Mouse (Mus musculus) left cerebral cortex, adult 2 months (tissue): ENCODE measurements around the gene Olfr1497. TPM values are rescaled to one million over a fixed set of nuclear protein-coding genes. Genes with fewer than 3 reads are reported as not detected.
"Not testable (repeated sequence)": the region's sequence is repeated elsewhere in the genome, so short reads cannot be mapped to it uniquely, and the experiment has no call there.

Experiments
- DNase-seq, 2 experiments: peaks; one replicate each; pipeline ENCODE4 v3.0.0; 2021 to 2022; ENCODE audit warnings: low spot score in 2 of 2, mixed read lengths in 1 of 2; ENCODE audit errors: extremely low spot score in 1 of 2
- H3K27ac ChIP-seq: fragments of 200-600 bp; 2 replicates; pipeline ENCODE4 v1.8.1; 2022
- H3K4me3 ChIP-seq: fragments of 200-600 bp; 2 replicates; pipeline ENCODE4 v1.8.1; 2022
- CTCF ChIP-seq: fragments of 200-600 bp; IDR thresholded peaks from 2 replicates; pipeline ENCODE4 v1.8.1; 2022; ENCODE audit warnings: antibody characterized with exemption, mild to moderate bottlenecking, moderate library complexity
- intact Hi-C: fragments of 180-260 bp; cut with DNase I; formaldehyde crosslinking; loops from one replicate; pipeline ENCODE4 v1.15.1; 2025
- long read RNA-seq, 2 experiments: library from polyadenylated mRNA; stranded (forward); transcript quantifications; one replicate each; pipeline ENCODE4 v2.0.0; 2021; ENCODE audit warnings: borderline mapping rate in 2 of 2
- total RNA-seq, 2 experiments: library from RNA; stranded (reverse); gene quantifications; 2 replicates each; pipeline ENCODE4 v1.2.3; 2021

Olfr1497 gene
- not detected for total RNA-seq
- long read RNA-seq, experiment 1 = 0 reads
- long read RNA-seq, experiment 2 = 0 reads

DNA sequence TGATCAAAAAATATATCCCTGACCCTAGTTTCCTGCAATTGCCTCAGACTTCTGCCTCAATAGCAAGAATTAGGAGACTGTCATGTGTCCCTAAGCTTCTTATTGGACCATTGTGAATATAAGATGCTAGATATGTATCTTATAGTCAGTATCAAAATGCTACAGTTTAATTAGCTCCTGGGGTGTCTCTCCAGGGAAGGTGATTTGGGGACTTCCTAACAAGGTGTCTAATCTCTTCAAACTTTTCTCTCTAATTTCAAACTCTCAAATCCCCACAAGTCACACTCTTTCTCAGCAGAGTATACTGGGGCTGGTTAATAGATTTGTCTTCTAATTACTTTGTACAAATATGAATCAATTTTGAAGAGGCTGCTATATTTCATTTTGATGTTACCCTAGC lies at the start of gene Olfr1497:
Gene Olfr1497 (minus strand): TSS at position 101 of the 400 bp plus-strand sequence.
- Histone ChIP-seq H3K4me3 (no peak within 1 kb of the TSS), H3K27ac (no peak within 1 kb of the TSS)
- TF ChIP-seq CTCF = no peak
- intact Hi-C loops = no loop called here
- DNase-seq = no peak

DNA sequence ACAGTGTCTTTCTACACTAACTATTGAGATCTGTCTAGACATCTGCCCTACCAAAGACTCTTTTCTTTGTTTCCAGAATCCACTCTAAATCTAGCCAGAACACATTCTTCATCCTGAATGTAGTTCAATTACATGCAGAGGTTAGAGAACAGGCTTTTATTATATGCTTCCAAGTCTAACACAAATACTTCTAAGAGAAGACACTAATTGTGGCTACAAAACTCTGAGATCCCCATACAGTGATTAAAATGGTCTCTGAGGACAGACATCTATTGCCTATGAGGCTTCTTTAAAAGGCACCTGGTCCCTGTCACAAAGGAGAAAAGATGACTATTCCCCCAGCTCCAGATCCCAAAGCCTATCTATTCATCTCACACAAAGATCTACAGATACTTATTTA lies 32.4 kb upstream of the Olfr1497 start, which contains the start of gene Olfr1500:
Gene Olfr1500 (minus strand): TSS at position 101 of the 400 bp plus-strand sequence.
- TF ChIP-seq CTCF = no peak

DNA sequence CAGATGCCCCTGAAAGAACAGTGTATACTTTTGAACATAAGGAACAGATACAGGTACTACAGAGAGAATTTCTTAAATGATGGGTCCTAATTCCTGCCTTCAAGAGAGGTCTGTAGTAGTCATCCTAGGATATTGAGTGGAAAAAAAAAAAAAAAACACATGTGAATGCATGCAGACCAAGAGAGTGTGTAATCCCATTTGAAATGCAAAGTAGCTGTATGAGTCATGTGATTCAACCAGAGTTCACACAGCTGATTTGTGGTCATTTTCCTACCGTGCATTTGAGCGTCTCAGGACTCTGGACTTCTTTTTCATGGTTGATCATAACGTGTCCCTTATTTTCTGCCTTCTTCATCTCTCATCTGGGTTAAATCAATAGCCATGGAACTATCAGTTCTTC lies 30.4 kb upstream of the Olfr1497 start:
- DNase-seq = no peak
- intact Hi-C loops = no loop called here
- H3K4me3 ChIP-seq = no peak overlapping the region
- no peak overlapping the region for H3K27ac ChIP-seq
- no peak for TF ChIP-seq CTCF

More for the DNA sequence above, 32.4 kb upstream of the Olfr1497 start, which contains the start of gene Olfr1500:
- DNase-seq = no peak
- Histone ChIP-seq H3K4me3 (no peak within 1 kb of the TSS), H3K27ac (no peak within 1 kb of the TSS)
- intact Hi-C loops = no loop called here

DNA sequence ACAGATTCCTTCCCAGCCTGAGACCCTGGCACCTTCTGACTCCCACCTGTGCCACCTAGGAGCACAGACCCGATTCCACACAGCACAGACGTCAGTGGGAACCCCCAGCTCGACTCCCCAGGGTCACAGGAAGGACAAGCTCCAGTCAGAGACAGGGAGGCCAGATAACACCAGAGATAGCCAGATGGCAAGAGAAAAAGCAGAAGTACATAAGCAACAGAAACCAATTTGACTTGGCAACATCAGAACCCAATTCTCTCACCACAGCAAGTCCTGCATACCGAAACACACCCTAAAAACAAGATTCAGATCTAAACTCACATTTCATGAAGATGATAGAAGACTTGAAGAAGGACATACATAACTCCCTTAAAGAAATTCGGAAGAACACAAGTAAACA lies 22.8 kb upstream of the Olfr1497 start:
- intact Hi-C loops = no loop called here
- DNase-seq = no peak
- TF ChIP-seq CTCF = no peak
- no peak overlapping the region for H3K4me3 ChIP-seq
- no peak overlapping the region for H3K27ac ChIP-seq

DNA sequence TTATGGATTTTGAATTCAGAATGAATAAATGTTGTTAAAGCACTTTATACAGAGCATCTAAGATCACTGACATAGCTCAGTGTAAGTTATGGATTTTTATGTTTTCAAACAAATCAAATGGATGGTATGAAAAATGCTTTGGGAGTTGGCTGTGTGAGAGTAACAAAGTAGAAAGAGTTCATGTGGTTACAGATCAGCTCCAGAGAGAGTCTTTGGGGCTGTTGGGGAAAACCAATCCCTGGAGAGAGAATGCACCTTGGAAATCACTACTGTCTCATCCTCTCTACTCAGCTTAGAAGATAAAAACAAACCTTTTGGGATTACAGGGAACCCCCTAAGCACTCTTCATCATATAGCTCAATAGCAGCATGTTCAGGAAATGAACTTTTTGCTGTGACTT lies 21.3 kb upstream of the Olfr1497 start, which contains the start of gene Olfr1499:
Gene Olfr1499 (minus strand): TSS at position 101 of the 400 bp plus-strand sequence.
- Histone ChIP-seq H3K27ac (no peak within 1 kb of the TSS), H3K4me3 (no peak within 1 kb of the TSS)
- intact Hi-C loops = loop anchor here (2.0 kb wide), 1 partner anchor 1301 kb away; no protein-coding TSS in a partner anchor
- DNase-seq = no peak
- no peak for TF ChIP-seq CTCF

DNA sequence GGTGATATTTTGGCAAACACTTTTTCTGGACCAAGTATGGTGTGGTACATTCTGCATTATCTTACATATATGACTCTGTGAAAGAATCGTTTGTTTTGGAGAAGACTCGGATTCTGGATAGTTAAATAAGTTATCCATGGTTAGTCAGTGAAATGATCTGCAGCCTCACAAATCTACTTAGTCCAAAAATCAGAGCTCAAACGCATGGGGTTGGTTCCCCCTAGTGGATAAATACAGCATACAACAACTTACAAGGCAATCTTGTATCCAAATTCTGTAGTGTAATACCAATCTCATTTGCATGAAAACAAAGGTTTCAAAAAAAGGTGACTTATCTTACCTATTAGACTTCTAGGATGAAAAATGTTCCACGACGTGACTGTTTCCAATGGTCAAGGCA lies 20.8 kb upstream of the Olfr1497 start:
- Histone ChIP-seq H3K4me3 (no peak overlapping the region), H3K27ac (no peak overlapping the region)
- peak; percentile 70 for TF ChIP-seq CTCF
- no peak for DNase-seq
- intact Hi-C loops = loop anchor here (2.0 kb wide), 1 partner anchor 1300 kb away; no protein-coding TSS in a partner anchor

DNA sequence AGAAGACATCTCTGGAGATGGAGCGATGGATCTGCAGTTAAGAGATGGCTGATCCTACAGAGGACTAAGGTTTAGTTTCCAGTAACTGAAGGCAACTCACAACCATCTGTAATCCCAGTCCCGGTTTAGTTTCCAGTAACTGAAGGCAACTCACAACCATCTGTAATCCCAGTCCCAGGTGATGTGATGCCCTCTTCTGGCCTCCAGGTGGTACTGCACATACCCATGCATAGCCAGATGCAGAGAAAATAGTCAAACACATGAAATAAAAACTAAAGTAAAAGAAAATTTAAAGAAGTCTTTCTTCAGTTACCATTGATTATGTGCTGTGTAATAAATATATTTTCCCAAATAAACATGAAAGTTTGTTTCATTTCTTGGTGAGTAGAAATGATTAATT lies 14.8 kb upstream of the Olfr1497 start:
- H3K4me3 ChIP-seq = no peak overlapping the region
- peak; percentile 30 for TF ChIP-seq CTCF
- intact Hi-C loops = no loop called here
- DNase-seq = no peak
- H3K27ac ChIP-seq = no peak overlapping the region

DNA sequence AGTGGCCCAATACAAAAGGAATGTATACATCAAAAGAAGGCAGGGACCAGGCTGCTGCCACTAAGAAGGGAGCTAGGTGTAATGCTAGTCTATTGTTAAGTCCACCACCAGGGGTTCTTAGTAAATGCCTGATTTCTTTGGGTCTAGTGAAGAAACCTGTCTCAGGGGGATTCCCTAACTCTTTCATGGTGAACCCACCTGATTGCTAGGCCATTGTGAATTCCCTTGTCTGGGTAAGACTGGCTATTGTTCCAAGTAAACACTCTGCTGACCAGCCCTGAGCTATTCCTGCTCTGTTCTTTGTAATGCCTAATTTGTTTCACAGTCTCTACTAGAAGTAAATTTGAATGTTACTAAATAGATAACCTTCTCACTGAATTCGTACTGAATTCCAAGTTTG lies 7.5 kb upstream of the Olfr1497 start:
- H3K4me3 ChIP-seq, DNase-seq, intact Hi-C loops, H3K27ac ChIP-seq: not testable (repeated sequence)

DNA sequence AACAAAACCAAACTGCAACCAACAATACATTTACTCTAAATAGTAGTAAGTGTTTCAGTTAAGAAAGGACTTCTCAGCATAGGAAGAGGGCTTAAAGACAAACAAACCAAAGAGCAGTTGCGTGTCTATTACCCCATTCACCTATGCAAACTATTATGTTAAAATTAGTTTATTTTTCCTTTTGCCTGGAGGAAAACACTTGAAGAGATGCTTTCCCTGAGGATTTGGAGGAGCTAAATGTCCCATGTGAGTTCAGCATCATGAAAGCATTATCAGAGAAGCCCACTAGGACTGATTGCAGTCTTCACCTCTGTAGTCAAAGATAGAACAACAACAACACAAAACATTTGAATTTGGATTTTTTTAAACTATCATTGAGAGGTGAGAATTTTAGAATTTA lies 20.4 kb downstream of the Olfr1497 start, which contains the start of gene Olfr1496:
Gene Olfr1496 (plus strand): TSS at position 301 of the 400 bp plus-strand sequence.
- intact Hi-C loops = no loop called here
- no peak within 1 kb of the TSS for H3K27ac ChIP-seq
- DNase-seq = no peak
- no peak within 1 kb of the TSS for H3K4me3 ChIP-seq
- TF ChIP-seq CTCF = no peak

DNA sequence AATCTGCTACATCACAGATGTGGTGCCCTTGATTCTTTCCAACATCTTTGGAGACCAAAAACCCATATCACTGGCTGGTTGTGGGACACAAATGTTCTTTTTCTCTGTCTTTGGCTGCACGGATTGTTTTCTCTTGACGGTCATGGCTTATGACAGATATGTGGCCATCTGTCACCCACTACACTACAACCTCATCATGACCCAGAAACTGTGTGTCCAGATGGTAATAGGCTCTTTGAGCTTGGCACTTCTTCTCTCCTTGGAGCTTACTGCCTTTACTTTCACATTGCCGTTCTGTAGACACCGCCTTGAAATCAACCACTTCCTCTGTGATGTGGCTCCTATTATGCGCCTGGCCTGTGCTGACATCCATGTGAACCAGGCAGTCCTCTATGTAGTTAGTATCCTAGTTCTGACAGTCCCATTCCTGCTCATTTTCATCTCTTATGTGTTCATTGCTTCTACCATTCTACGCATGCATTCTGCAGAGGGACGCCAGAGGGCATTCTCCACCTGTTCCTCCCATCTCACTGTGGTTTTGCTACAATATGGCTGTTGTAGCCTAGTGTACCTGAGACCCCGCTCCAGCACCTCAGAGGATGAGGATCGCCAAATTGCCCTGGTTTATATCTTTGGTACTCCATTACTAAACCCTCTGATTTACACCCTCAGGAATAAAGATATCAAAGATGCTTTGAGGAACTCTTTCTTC lies 29.3 kb downstream of the Olfr1497 start:
- intact Hi-C loops = no loop called here
- no peak overlapping the region for H3K27ac ChIP-seq
- H3K4me3 ChIP-seq = no peak overlapping the region
- no peak for DNase-seq
- TF ChIP-seq CTCF = no peak

DNA sequence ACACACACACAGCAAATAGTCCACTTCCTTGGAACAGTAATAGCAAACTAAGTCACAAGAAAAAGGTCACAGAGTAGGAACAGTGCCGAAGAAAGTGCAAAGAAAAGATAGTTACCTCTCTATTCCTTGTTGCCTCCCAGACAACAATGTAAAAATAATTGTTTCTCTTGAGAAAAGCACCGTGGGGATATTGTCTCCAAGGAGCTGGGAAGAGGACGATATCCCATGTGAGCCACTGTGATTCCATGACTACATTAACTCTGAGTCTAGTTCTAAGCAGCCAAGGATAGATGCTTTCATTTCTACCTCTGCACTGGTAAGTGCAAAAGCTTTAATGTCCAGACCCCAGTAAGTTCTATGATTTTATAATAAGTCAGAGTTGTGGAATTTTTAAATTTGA lies 33.7 kb downstream of the Olfr1497 start, which contains the start of gene Olfr1495:
Gene Olfr1495 (plus strand): TSS at position 301 of the 400 bp plus-strand sequence.
- no peak within 1 kb of the TSS for H3K27ac ChIP-seq
- no peak for DNase-seq
- intact Hi-C loops = no loop called here
- H3K4me3 ChIP-seq = no peak within 1 kb of the TSS
- no peak for TF ChIP-seq CTCF

DNA sequence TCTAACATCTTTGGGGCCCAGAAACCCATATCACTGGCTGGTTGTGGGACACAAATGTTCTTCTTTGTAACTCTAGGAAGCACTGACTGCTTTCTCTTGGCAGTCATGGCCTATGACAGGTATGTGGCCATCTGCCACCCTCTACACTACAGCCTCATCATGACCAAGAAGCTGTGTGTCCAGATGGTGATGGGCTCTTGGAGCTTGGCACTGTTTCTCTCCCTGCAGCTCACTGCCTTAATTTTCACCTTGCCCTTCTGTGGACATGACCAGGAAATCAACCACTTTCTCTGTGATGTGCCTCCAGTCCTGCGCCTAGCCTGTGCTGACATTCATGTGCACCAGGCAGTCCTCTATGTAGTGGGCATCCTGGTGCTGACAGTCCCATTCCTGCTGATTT lies 48.6 kb downstream of the Olfr1497 start:
- H3K27ac ChIP-seq = no peak overlapping the region
- no peak for DNase-seq
- H3K4me3 ChIP-seq = no peak overlapping the region
- TF ChIP-seq CTCF = no peak
- intact Hi-C loops = no loop called here

Other genes with a start within 250 kb of the Olfr1497 start
- gene Olfr1484, start 214.7 kb downstream of the Olfr1497 start, total RNA-seq = not detected
- not detected for gene Olfr1487, start 180.8 kb downstream of the Olfr1497 start, total RNA-seq
- not detected for gene Olfr1489, start 166.6 kb downstream of the Olfr1497 start, total RNA-seq
- gene Olfr1490, start 147.1 kb downstream of the Olfr1497 start, total RNA-seq = not detected
- gene Olfr1491, start 100.9 kb downstream of the Olfr1497 start, total RNA-seq = not detected
- not detected for gene Olfr1493-ps1, start 74.9 kb downstream of the Olfr1497 start, total RNA-seq
- not detected for gene Olfr1494, start 58.5 kb downstream of the Olfr1497 start, total RNA-seq
- gene Olfr1495, start 33.6 kb downstream of the Olfr1497 start, total RNA-seq = not detected
- gene Olfr1496, start 20.3 kb downstream of the Olfr1497 start, total RNA-seq = not detected
- gene Olfr1499, start 21.2 kb upstream of the Olfr1497 start, total RNA-seq = not detected
- gene Olfr1500, start 32.3 kb upstream of the Olfr1497 start, total RNA-seq = not detected
- not detected for gene Olfr1501, start 52.5 kb upstream of the Olfr1497 start, total RNA-seq
- not detected for gene Olfr1502, start 63.6 kb upstream of the Olfr1497 start, total RNA-seq
- not detected for gene Olfr1504, start 99.7 kb upstream of the Olfr1497 start, total RNA-seq
- not detected for gene Olfr1505, start 115.3 kb upstream of the Olfr1497 start, total RNA-seq